Mouse (Mus musculus): Measurements from ENCODE around the gene Gm10912.

GRCm38 (mm10) chr2:104024656-104025055 lies 41.0 kb upstream of the Gm10912 start:
- no peak for TF ChIP-seq CTCF (IDR thresholded peaks at IDR 0.05; ENCODE audit: borderline replicate concordance, insufficient read depth, low read depth, low read length)
- TF ChIP-seq POLR2A (IDR thresholded peaks at IDR 0.05; ENCODE audit: borderline replicate concordance, insufficient read depth, low read length) = no peak
